Mouse (Mus musculus): ENCODE data around the gene Mcpt8. TPM values are rescaled to one million over a fixed set of nuclear protein-coding genes. Genes with fewer than 3 reads are reported as not detected.
"Not testable (repeated sequence)": the region's sequence is repeated elsewhere in the genome, so short reads cannot be mapped to it uniquely, and the experiment has no call there.

Gene Mcpt8
- total RNA-seq, 2 experiments from 2014 or later: not detected

GRCm38 (mm10) chr14:56097597-56097996 lies 12.5 kb upstream of the Mcpt8 start:
- no peak for TF ChIP-seq CTCF (IDR thresholded peaks at IDR 0.05)
- intact Hi-C loops (cut with DNase I): no loop called here
- no peak overlapping the region for H3K27ac ChIP-seq
- no peak for DNase-seq (ENCODE audit: extremely low spot score in 1 of 2, low spot score in 2 of 2)
- H3K4me3 ChIP-seq: no peak overlapping the region

GRCm38 (mm10) chr14:56093353-56093752 lies 8.3 kb upstream of the Mcpt8 start:
- intact Hi-C loops (cut with DNase I): no loop called here
- no peak for DNase-seq (ENCODE audit: extremely low spot score in 1 of 2, low spot score in 2 of 2)
- no peak overlapping the region for H3K4me3 ChIP-seq
- TF ChIP-seq CTCF (IDR thresholded peaks at IDR 0.05): no peak
- H3K27ac ChIP-seq: no peak overlapping the region

- no peak for TF ChIP-seq CTCF (IDR thresholded peaks at IDR 0.05)
- Histone ChIP-seq H3K4me3 (no peak overlapping the region), H3K27ac (no peak overlapping the region)
- no peak for DNase-seq (ENCODE audit: extremely low spot score in 1 of 2, low spot score in 2 of 2)
- intact Hi-C loops (cut with DNase I): no loop called here
Measured at GRCm38 (mm10) chr14:56086711-56087110, 1.6 kb upstream of the Mcpt8 start.

- intact Hi-C loops (cut with DNase I): no loop called here
- no peak overlapping the region for H3K27ac ChIP-seq
- no peak overlapping the region for H3K4me3 ChIP-seq
- no peak for TF ChIP-seq CTCF (IDR thresholded peaks at IDR 0.05)
- no peak for DNase-seq (ENCODE audit: extremely low spot score in 1 of 2, low spot score in 2 of 2)
Measured at GRCm38 (mm10) chr14:56082016-56082415, 3.1 kb downstream of the Mcpt8 start.

GRCm38 (mm10) chr14:56062213-56062612 lies 22.9 kb downstream of the Mcpt8 start, which contains the start of gene Mcpt4:
Gene Mcpt4 (minus strand): TSS chr14:56062313.
- H3K27ac ChIP-seq; H3K4me3 ChIP-seq; DNase-seq (ENCODE audit: extremely low spot score in 1 of 2, low spot score in 2 of 2); intact Hi-C loops (cut with DNase I): not testable (repeated sequence)

GRCm38 (mm10) chr14:56057722-56058121 lies 27.4 kb downstream of the Mcpt8 start:
- DNase-seq (ENCODE audit: extremely low spot score in 1 of 2, low spot score in 2 of 2): no peak
- Histone ChIP-seq H3K27ac (no peak overlapping the region), H3K4me3 (no peak overlapping the region)
- intact Hi-C loops (cut with DNase I): loop anchor here (5.0 kb wide), 1 partner anchor 110 kb away; no protein-coding TSS in a partner anchor
- no peak for TF ChIP-seq CTCF (IDR thresholded peaks at IDR 0.05)

GRCm38 (mm10) chr14:56055408-56055807 lies 29.7 kb downstream of the Mcpt8 start:
- Histone ChIP-seq H3K27ac (no peak overlapping the region), H3K4me3 (no peak overlapping the region)
- no peak; the same call in 1 of the 2 replicates for TF ChIP-seq CTCF (IDR thresholded peaks at IDR 0.05)
- intact Hi-C loops (cut with DNase I): loop anchor here (5.0 kb wide), 1 partner anchor 108 kb away; no protein-coding TSS in a partner anchor
- DNase-seq (ENCODE audit: extremely low spot score in 1 of 2, low spot score in 2 of 2): no peak

GRCm38 (mm10) chr14:56041792-56042191 lies 43.3 kb downstream of the Mcpt8 start, which contains the start of gene Mcpt2:
Gene Mcpt2 (plus strand): TSS chr14:56042041.
- intact Hi-C loops (cut with DNase I); H3K27ac ChIP-seq; H3K4me3 ChIP-seq; DNase-seq (ENCODE audit: extremely low spot score in 1 of 2, low spot score in 2 of 2): not testable (repeated sequence)

GRCm38 (mm10) chr14:56034433-56034832 lies 50.6 kb downstream of the Mcpt8 start:
- DNase-seq (ENCODE audit: extremely low spot score in 1 of 2, low spot score in 2 of 2): no peak
- intact Hi-C loops (cut with DNase I): no loop called here
- no peak overlapping the region for H3K4me3 ChIP-seq
- H3K27ac ChIP-seq: no peak overlapping the region
- TF ChIP-seq CTCF (IDR thresholded peaks at IDR 0.05): no peak

Small RNA genes within 50 kb of the gene (microRNA-seq; reads per million reads assigned to microRNA genes)
- 0 reads per million in 2 experiments for gene Mir6949

Other genes starting within 250 kb of the Mcpt8 start
- gene Nynrin, start 231.3 kb downstream of the Mcpt8 start, total RNA-seq (2021): 1 to 10 TPM; 6.4 to 8.4 TPM
- gene Cbln3, start 200.9 kb downstream of the Mcpt8 start, total RNA-seq (2021): under 1 TPM; 0.20 to 0.26 TPM
- 10 to 100 TPM; 11.9 to 12.0 TPM for gene Khnyn, start 200.3 kb downstream of the Mcpt8 start, total RNA-seq (2021)
- gene Sdr39u1, start 185.0 kb downstream of the Mcpt8 start, total RNA-seq (2021): 10 to 100 TPM; 91.3 to 96.9 TPM
- gene Cma1, start 140.6 kb downstream of the Mcpt8 start, total RNA-seq (2021): not detected
- not detected for gene Cma2, start 134.3 kb downstream of the Mcpt8 start, total RNA-seq (2021)
- gene Mcpt1, start 67.3 kb downstream of the Mcpt8 start, total RNA-seq (2021): not detected
- gene Mcpt9, start 54.8 kb downstream of the Mcpt8 start, total RNA-seq (2021): not detected
- not detected for gene Mcpt2, start 43.2 kb downstream of the Mcpt8 start, total RNA-seq (2021)
- gene Mcpt4, start 23.0 kb downstream of the Mcpt8 start, total RNA-seq (2021): not detected
- not detected for gene Ctsg, start 17.3 kb upstream of the Mcpt8 start, total RNA-seq (2021)
- not detected for gene Gzme, start 35.4 kb upstream of the Mcpt8 start, total RNA-seq (2021)
- gene Gzmd, start 47.3 kb upstream of the Mcpt8 start, total RNA-seq (2021): not detected
- not detected for gene Gzmg, start 74.3 kb upstream of the Mcpt8 start, total RNA-seq (2021)
- not detected for gene Gzmn, start 89.3 kb upstream of the Mcpt8 start, total RNA-seq (2021)
- gene Gzmf, start 126.1 kb upstream of the Mcpt8 start, total RNA-seq (2021): not detected
- gene Gzmc, start 149.4 kb upstream of the Mcpt8 start, total RNA-seq (2021): not detected
- not detected for gene Gzmb, start 177.0 kb upstream of the Mcpt8 start, total RNA-seq (2021)

Measured in left cerebral cortex, adult 2 months (tissue).